Mouse (Mus musculus) kidney, postnatal 14 days (tissue): Measurements from ENCODE around the gene 4930453N24Rik.

ENCODE experiments used
- DNase-seq: peaks from one replicate; pipeline ENCODE4 v3.0.0; 2022; ENCODE audit warnings: mixed read lengths

4930453N24Rik gene

GRCm38 (mm10) chr16:64719096-64719495, 51.9 kb downstream of the 4930453N24Rik start:
- DNase-seq: no peak

- DNase-seq: no peak
These were observed 53.1 kb downstream of the 4930453N24Rik start for GRCm38 (mm10) chr16:64717814-64718213.

GRCm38 (mm10) chr16:64711816-64712215, 59.1 kb downstream of the 4930453N24Rik start:
- no peak for DNase-seq
